Mouse (Mus musculus) small intestine, adult 2 months (tissue): ENCODE results near the gene Fut11.

Source experiments
- CTCF ChIP-seq: fragments of 200-500 bp; IDR thresholded peaks from 2 replicates; pipeline ENCODE4 v1.5.1; 2012; ENCODE audit warnings: low read depth, mild to moderate bottlenecking, control low read depth, inconsistent platforms, low read length, moderate library complexity, mixed read lengths; ENCODE audit not compliant: insufficient replicate concordance, insufficient read length; ENCODE audit errors: extremely low read depth
- POLR2A ChIP-seq: fragments of 200-500 bp; IDR thresholded peaks from 2 replicates; pipeline ENCODE4 v1.6.1; 2012; ENCODE audit warnings: low read depth, mild to moderate bottlenecking, control low read depth, inconsistent platforms, low read length, moderate library complexity

- TF ChIP-seq CTCF (no peak), POLR2A (no peak)
Observed at GRCm38 (mm10) chr14:20682498-20682897, 12.3 kb upstream of the Fut11 start.
